Mouse (Mus musculus) liver, adult 2 months (tissue): ENCODE results near the gene Itpr2.

Source experiments
- CTCF ChIP-seq: fragments of 200-500 bp; IDR thresholded peaks from 2 replicates; pipeline ENCODE4 v1.5.1; 2011; ENCODE audit warnings: low read depth, low read length, control low read depth
- POLR2A ChIP-seq: fragments of 200-500 bp; IDR thresholded peaks from 2 replicates; pipeline ENCODE4 v1.6.1; 2011; ENCODE audit warnings: low read length, control low read depth; ENCODE audit not compliant: insufficient read depth; ENCODE audit errors: extremely low read depth

DNA sequence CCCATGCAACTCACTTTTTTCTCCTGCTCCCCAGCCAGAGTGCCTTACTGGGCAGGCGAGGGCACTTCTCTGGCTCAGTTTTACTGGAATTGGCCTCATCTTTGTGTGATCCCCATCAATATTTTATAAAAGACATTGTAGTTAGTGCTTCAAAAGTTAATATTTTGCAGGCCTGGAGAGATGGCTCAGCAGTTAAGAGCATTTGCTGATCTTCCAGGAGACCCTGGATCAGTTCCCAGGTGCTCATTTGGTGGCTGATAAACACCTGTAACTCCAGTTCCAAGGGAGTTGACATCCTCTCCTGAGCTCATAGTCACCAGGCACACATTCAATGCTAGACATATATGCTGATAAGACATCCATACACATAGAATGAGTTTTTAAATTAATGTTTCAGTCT is 376.4 kb downstream of the Itpr2 start:
- no peak for TF ChIP-seq CTCF
- no peak for TF ChIP-seq POLR2A
